Comparison of ENCODE assay signal across 19 mouse cellular contexts in genomic region chr10:4598916-4599315, GRCm38 (mm10). TPM values are rescaled to one million over a fixed set of nuclear protein-coding genes. Genes with fewer than 3 reads are reported as not detected.
DNase-seq lines count a peak whose midpoint lies in the region; ATAC-seq and TF ChIP-seq lines count a peak whose summit lies in the region.
"Had no signal": no experiment of that assay in that cellular context is flagged by ENCODE, and none has a peak within 500 bp of the region (broad histone marks: within the 10 kb centered on the region; RNA-seq: fewer than 3 reads in every experiment).

No protein-coding gene starts in this region.

- no peak for TF ChIP-seq CTCF in left cerebral cortex, adult 2 months (IDR thresholded peaks at IDR 0.05)
- TF ChIP-seq CTCF in brain, embryonic 14.5 days (IDR thresholded peaks at IDR 0.05; ENCODE audit: borderline replicate concordance, extremely low read depth, insufficient read depth, insufficient read length) = no peak

- no peak for DNase-seq in forebrain, embryonic 14.5 days (ENCODE audit: low spot score)
- DNase-seq in left cerebral cortex, adult 2 months (ENCODE audit: extremely low spot score in 1 of 2, low spot score in 2 of 2) = peak; percentile 12 to 13
- DNase-seq in left cerebral cortex, adult 11 months (ENCODE audit: low spot score) = no peak
- DNase-seq in brain, embryonic 14.5 days (ENCODE audit: low read depth) = peak; percentile 26
- peak; percentile 6 to 12 for DNase-seq in left cerebral cortex, postnatal 36 days (ENCODE audit: low spot score in 2 of 2)
- no peak for DNase-seq in lung, postnatal 14 days
- DNase-seq: gastrocnemius, postnatal 25 days; kidney, adult 11 months; liver, embryonic 13.5 days had no signal

- intact Hi-C loops in left cerebral cortex, adult 2 months (cut with DNase I) = no loop called here
- intact Hi-C loops in left cerebral cortex, postnatal 36 days (cut with DNase I) = no loop called here

- H3K36me3 ChIP-seq in forebrain, embryonic 15.5 days = no peaks in the 10 kb centered on the region
- H3K36me3 ChIP-seq in forebrain, embryonic 14.5 days (ENCODE audit: control insufficient read depth, insufficient read depth, low read length) = no peaks in the 10 kb centered on the region
- H3K36me3 ChIP-seq: embryonic facial prominence, embryonic 15.5 days; heart, embryonic 15.5 days; hindbrain, embryonic 13.5 days; kidney, embryonic 15.5 days; liver, embryonic 13.5 days; midbrain, embryonic 15.5 days; neural tube, embryonic 12.5 days had no signal

- ATAC-seq in forebrain, embryonic 15.5 days (replicated peaks) = peak; percentile 48; the same call in 1 of the 2 replicates
- ATAC-seq in forebrain, embryonic 14.5 days = no peak; the same call in 1 of the 2 replicates

- no peaks in the 10 kb centered on the region for H3K9me3 ChIP-seq in forebrain, embryonic 15.5 days
- H3K9me3 ChIP-seq in forebrain, embryonic 14.5 days (replicated peaks; ENCODE audit: control insufficient read depth, low read length) = no peaks in the 10 kb centered on the region
- H3K9me3 ChIP-seq: embryonic facial prominence, embryonic 15.5 days; heart, embryonic 15.5 days; hindbrain, embryonic 13.5 days; kidney, embryonic 15.5 days; liver, embryonic 13.5 days; midbrain, embryonic 15.5 days; neural tube, embryonic 12.5 days had no signal

- WGBS in forebrain, embryonic 15.5 days = 77% methylated on average over 12 of the region's 12 CpGs
- 79% methylated on average over 12 of the region's 12 CpGs for WGBS in forebrain, embryonic 14.5 days

- H3K27ac ChIP-seq in forebrain, embryonic 15.5 days (replicated peaks) = no peak overlapping the region
- no peak overlapping the region for H3K27ac ChIP-seq in forebrain, embryonic 14.5 days (ENCODE audit: low read depth, low read length)
- no peak overlapping the region for H3K27ac ChIP-seq in left cerebral cortex, adult 2 months
- H3K27ac ChIP-seq: embryonic facial prominence, embryonic 15.5 days; heart, embryonic 15.5 days; hindbrain, embryonic 13.5 days; kidney, embryonic 15.5 days; liver, embryonic 13.5 days; midbrain, embryonic 15.5 days; neural tube, embryonic 12.5 days; stomach, postnatal 0 days had no signal

- no peaks in the 10 kb centered on the region for H3K4me1 ChIP-seq in forebrain, embryonic 15.5 days
- H3K4me1 ChIP-seq in forebrain, embryonic 14.5 days (ENCODE audit: control insufficient read depth, insufficient read depth, low read length) = no peaks in the 10 kb centered on the region
- H3K4me1 ChIP-seq: embryonic facial prominence, embryonic 15.5 days; heart, embryonic 15.5 days; hindbrain, embryonic 13.5 days; liver, embryonic 13.5 days; midbrain, embryonic 15.5 days; neural tube, embryonic 12.5 days had no signal

- no peak overlapping the region for H3K9ac ChIP-seq in forebrain, embryonic 15.5 days (replicated peaks)
- no peak overlapping the region for H3K9ac ChIP-seq in forebrain, embryonic 14.5 days (ENCODE audit: low read length)
- H3K9ac ChIP-seq: embryonic facial prominence, embryonic 15.5 days; heart, embryonic 15.5 days; hindbrain, embryonic 13.5 days; kidney, embryonic 15.5 days; liver, embryonic 13.5 days; lung, embryonic 14.5 days; midbrain, embryonic 15.5 days; neural tube, embryonic 12.5 days had no signal

- no peak for TF ChIP-seq POLR2A in brain, embryonic 14.5 days (IDR thresholded peaks at IDR 0.05; ENCODE audit: borderline replicate concordance, extremely low read depth, insufficient read depth, insufficient read length, poor library complexity, severe bottlenecking)

- no peak overlapping the region for H3K4me2 ChIP-seq in forebrain, embryonic 15.5 days (replicated peaks)
- H3K4me2 ChIP-seq in forebrain, embryonic 14.5 days (ENCODE audit: low read length) = no peak overlapping the region
- H3K4me2 ChIP-seq: embryonic facial prominence, embryonic 15.5 days; heart, embryonic 15.5 days; hindbrain, embryonic 13.5 days; kidney, embryonic 15.5 days; liver, embryonic 13.5 days; lung, embryonic 14.5 days; midbrain, embryonic 15.5 days; neural tube, embryonic 12.5 days had no signal

- no peak overlapping the region for H3K4me3 ChIP-seq in forebrain, embryonic 15.5 days
- H3K4me3 ChIP-seq in forebrain, embryonic 14.5 days (ENCODE audit: low read depth, low read length) = no peak overlapping the region
- H3K4me3 ChIP-seq in left cerebral cortex, adult 2 months = no peak overlapping the region
- H3K4me3 ChIP-seq: embryonic facial prominence, embryonic 15.5 days; heart, embryonic 15.5 days; hindbrain, embryonic 13.5 days; kidney, embryonic 15.5 days; liver, embryonic 13.5 days; megakaryocyte, embryonic 14.5 days; midbrain, embryonic 15.5 days; neural tube, embryonic 12.5 days had no signal

- no peaks in the 10 kb centered on the region for H3K27me3 ChIP-seq in forebrain, embryonic 15.5 days
- H3K27me3 ChIP-seq in forebrain, embryonic 14.5 days (replicated peaks; ENCODE audit: control insufficient read depth, insufficient read depth, low read length) = no peaks in the 10 kb centered on the region
- H3K27me3 ChIP-seq: embryonic facial prominence, embryonic 15.5 days; heart, embryonic 15.5 days; hindbrain, embryonic 13.5 days; kidney, embryonic 15.5 days; liver, embryonic 13.5 days; midbrain, embryonic 15.5 days; neural tube, embryonic 12.5 days had no signal

RNA-seq across cellular contexts. Expression of gene Esr1, which starts 12.5 kb away (rescaled TPM):
- 0.15 and 0.25 TPM in 2 replicates for polyA plus RNA-seq in forebrain, embryonic 15.5 days (2015; fragmentation: Nextera tagmentation; extraction: Ambion mirVana)
- polyA plus RNA-seq in forebrain, embryonic 14.5 days (2014; fragmentation: Nextera tagmentation; extraction: Ambion mirVana) = 0.18 and 0.21 TPM in 2 replicates
- 1 to 10 TPM; 2.3 to 3.8 TPM for total RNA-seq in left cerebral cortex, adult 2 months (2021)
- polyA plus RNA-seq in brain, embryonic 14.5 days (2012; rRNA removed) = 0.09 and 0.19 TPM in 2 replicates
- 1 to 10 TPM; 2.3 to 3.4 TPM for total RNA-seq in left cerebral cortex, postnatal 36 days (2021)

Comparison
In these comparisons a context has a peak if more than half of its experiments do, and no peak if none do; other contexts are left out.
1. DNase-seq: peak in left cerebral cortex, adult 2 months (2 of 2), brain, embryonic 14.5 days (single experiment) and left cerebral cortex, postnatal 36 days (2 of 2); none in forebrain, embryonic 14.5 days (single experiment), left cerebral cortex, adult 11 months (single experiment) and lung, postnatal 14 days (single experiment).